Comparison of ENCODE assay signal across 29 mouse cellular contexts in genomic region chr6:50418951-50419350, GRCm38 (mm10). TPM values are rescaled to one million over a fixed set of nuclear protein-coding genes. Genes with fewer than 3 reads are reported as not detected.
A peak's percentile ranks its signal among the peaks of the same experiment; 100 is the strongest.
DNase-seq lines count a peak whose midpoint lies in the region; ATAC-seq and TF ChIP-seq lines count a peak whose summit lies in the region.
"Had no signal": no experiment of that assay in that cellular context is flagged by ENCODE, and none has a peak within 500 bp of the region (broad histone marks: within the 10 kb centered on the region; RNA-seq: fewer than 3 reads in every experiment).

No protein-coding gene starts in this region.

- no peak overlapping the region for H3K9ac ChIP-seq in intestine, postnatal 0 days (ENCODE audit: low read depth, low read length)
- no peak overlapping the region for H3K9ac ChIP-seq in kidney, embryonic 16.5 days (replicated peaks; ENCODE audit: low read length)
- H3K9ac ChIP-seq: hindbrain, embryonic 15.5 days; limb, embryonic 12.5 days; liver, embryonic 12.5 days; liver, postnatal 0 days; midbrain, embryonic 12.5 days; stomach, embryonic 15.5 days had no signal

- 45% methylated on average over 4 of the region's 4 CpGs for WGBS in intestine, postnatal 0 days
- WGBS in kidney, adult 2 months: 47% methylated on average over 4 of the region's 4 CpGs
- WGBS in kidney, embryonic 16.5 days: 60% methylated on average over 4 of the region's 4 CpGs

- ATAC-seq in intestine, postnatal 0 days: peak; percentile 95
- peak; percentile 73; the same call in 1 of the 2 replicates for ATAC-seq in kidney, embryonic 16.5 days (ENCODE audit: low FRiP score, low TSS enrichment)
- ATAC-seq: activated CD4-positive, CD25-positive, alpha-beta regulatory T cell, adult 4 months; liver, embryonic 12.5 days; liver, postnatal 0 days had no signal

- no peak overlapping the region for H3K4me3 ChIP-seq in intestine, postnatal 0 days (ENCODE audit: low read depth, low read length)
- no peak overlapping the region for H3K4me3 ChIP-seq in kidney, adult 2 months (ENCODE audit: insufficient read depth, low read depth, low read length)
- H3K4me3 ChIP-seq in kidney, embryonic 16.5 days (ENCODE audit: low read length): no peak overlapping the region
- H3K4me3 ChIP-seq: erythroblast, embryonic 14.5 days; hindbrain, embryonic 10.5 days; hindbrain, embryonic 15.5 days; limb, embryonic 12.5 days; liver, embryonic 12.5 days; megakaryocyte, embryonic 14.5 days; midbrain, embryonic 12.5 days; stomach, embryonic 15.5 days had no signal

- H3K4me1 ChIP-seq in intestine, postnatal 0 days (replicated peaks; ENCODE audit: control insufficient read depth, insufficient read depth, low read length): no peaks in the 10 kb centered on the region; the same call in 1 of the 2 replicates
- H3K4me1 ChIP-seq in kidney, adult 2 months (ENCODE audit: control insufficient read depth, insufficient read depth, low read length): peaks cover 37% of the 10 kb centered on the region
- H3K4me1 ChIP-seq in kidney, embryonic 16.5 days (ENCODE audit: insufficient read depth, low read length): peaks cover 39% of the 10 kb centered on the region
- H3K4me1 ChIP-seq: liver, embryonic 12.5 days; stomach, embryonic 15.5 days had no signal

- H3K9me3 ChIP-seq in intestine, postnatal 0 days (ENCODE audit: control insufficient read depth): no peaks in the 10 kb centered on the region
- H3K9me3 ChIP-seq in kidney, embryonic 16.5 days (ENCODE audit: low read length): no peaks in the 10 kb centered on the region
- H3K9me3 ChIP-seq: hindbrain, embryonic 10.5 days; hindbrain, embryonic 15.5 days; limb, embryonic 12.5 days; liver, embryonic 12.5 days; megakaryocyte, embryonic 14.5 days; midbrain, embryonic 12.5 days; stomach, embryonic 15.5 days had no signal

- peak overlapping the region; percentile 47; the same call in 1 of the 2 replicates for H3K27ac ChIP-seq in intestine, postnatal 0 days (ENCODE audit: low read depth, low read length)
- H3K27ac ChIP-seq in kidney, adult 2 months (ENCODE audit: insufficient read depth, low read depth, low read length): peak overlapping the region; percentile 81
- peak overlapping the region; percentile 97 for H3K27ac ChIP-seq in kidney, embryonic 16.5 days (ENCODE audit: low read length)
- H3K27ac ChIP-seq: hindbrain, embryonic 10.5 days; hindbrain, embryonic 15.5 days; liver, embryonic 12.5 days; midbrain, embryonic 12.5 days; stomach, embryonic 15.5 days had no signal

- 0 out of 2 replicates have a peak, but pooled peaks cover 4% of the 10 kb centered on the region for H3K36me3 ChIP-seq in intestine, postnatal 0 days (ENCODE audit: control insufficient read depth, insufficient read depth)
- H3K36me3 ChIP-seq in kidney, adult 2 months (ENCODE audit: control insufficient read depth, insufficient read depth, low read length): peaks cover 1% of the 10 kb centered on the region; the same call in 1 of the 2 replicates
- peaks cover 6% of the 10 kb centered on the region for H3K36me3 ChIP-seq in kidney, embryonic 16.5 days (ENCODE audit: insufficient read depth, low read length)
- H3K36me3 ChIP-seq: hindbrain, embryonic 10.5 days; hindbrain, embryonic 15.5 days; limb, embryonic 12.5 days; liver, embryonic 12.5 days; midbrain, embryonic 12.5 days; stomach, embryonic 15.5 days had no signal

- H3K27me3 ChIP-seq in intestine, postnatal 0 days (replicated peaks; ENCODE audit: control insufficient read depth, insufficient read depth, low read length): no peaks in the 10 kb centered on the region
- no peaks in the 10 kb centered on the region for H3K27me3 ChIP-seq in kidney, adult 2 months (replicated peaks; ENCODE audit: control insufficient read depth, insufficient read depth, low read length)
- H3K27me3 ChIP-seq in kidney, embryonic 16.5 days (ENCODE audit: insufficient read depth, low read length): no peaks in the 10 kb centered on the region
- H3K27me3 ChIP-seq: hindbrain, embryonic 15.5 days; limb, embryonic 12.5 days; liver, embryonic 12.5 days; megakaryocyte, embryonic 14.5 days; midbrain, embryonic 12.5 days; stomach, embryonic 15.5 days had no signal

- H3K4me2 ChIP-seq in intestine, postnatal 0 days (replicated peaks; ENCODE audit: low read depth): no peak overlapping the region
- peak overlapping the region; percentile 9; the same call in 1 of the 2 replicates for H3K4me2 ChIP-seq in kidney, embryonic 16.5 days (replicated peaks; ENCODE audit: low read depth, low read length)
- H3K4me2 ChIP-seq: heart, embryonic 11.5 days; hindbrain, embryonic 15.5 days; limb, embryonic 12.5 days; liver, embryonic 12.5 days; midbrain, embryonic 12.5 days; stomach, embryonic 15.5 days had no signal

- DNase-seq in kidney, adult 2 months: peak; percentile 79
- peak; percentile 58 to 64 for DNase-seq in kidney, postnatal 36 days
- DNase-seq in frontal cortex, postnatal 25 days (ENCODE audit: low spot score in 2 of 2): no peak
- DNase-seq in lung, postnatal 36 days: no peak
- DNase-seq in spleen, adult 12 weeks (ENCODE audit: low spot score): no peak
- no peak for DNase-seq in gastrocnemius, postnatal 25 days
- DNase-seq: adrenal gland, adult 2 months; adrenal gland, postnatal 36 days; B cell, adult 2 months; cerebellum, adult 18-20 months; cerebellum, postnatal 14 days; gastrocnemius, postnatal 14 days; heart, adult 11 months; liver, postnatal 0 days; lung, postnatal 4 days; retina, postnatal 1 day; right cerebral cortex, postnatal 14 days had no signal

- TF ChIP-seq POLR2A in kidney, adult 2 months (IDR thresholded peaks at IDR 0.05; ENCODE audit: low read depth, low read length): no peak

- no peak for TF ChIP-seq CTCF in intestine, postnatal 0 days (IDR thresholded peaks at IDR 0.05; ENCODE audit: low read depth)
- no peak for TF ChIP-seq CTCF in kidney, adult 2 months (conservative IDR thresholded peaks at IDR 0.05; ENCODE audit: insufficient read depth, insufficient read length, low read depth, low read length)

RNA-seq across cellular contexts. Expression of gene Osbpl3, which starts 37.0 kb away (rescaled TPM):
- 12.5 and 13.6 TPM in 2 replicates for polyA plus RNA-seq in intestine, postnatal 0 days (2015; fragmentation: Nextera tagmentation; extraction: Ambion mirVana)
- polyA plus RNA-seq in kidney, adult 2 months (2012; rRNA removed): 33.0 and 36.1 TPM in 2 replicates
- polyA plus RNA-seq in kidney, embryonic 16.5 days (2015; fragmentation: Nextera tagmentation; extraction: Ambion mirVana): 18.2 and 22.5 TPM in 2 replicates
- 1 to 10 TPM; 3.3 to 3.6 TPM for total RNA-seq in gastrocnemius, postnatal 25 days (2021)
- polyA plus RNA-seq: erythroblast, embryonic 14.5 days had no signal

Comparison
In these comparisons a context has a peak if more than half of its experiments do, and no peak if none do; other contexts are left out.
1. H3K27ac ChIP-seq: peak in every context shown above with its lines; median percentile 97 in kidney, embryonic 16.5 days; 81 in kidney, adult 2 months; 47 in intestine, postnatal 0 days.
2. DNase-seq: peak in kidney, adult 2 months (single experiment) and kidney, postnatal 36 days (2 of 2); none in frontal cortex, postnatal 25 days (0 of 2), lung, postnatal 36 days (single experiment), spleen, adult 12 weeks (single experiment) and gastrocnemius, postnatal 25 days (single experiment).